Mouse (Mus musculus): ENCODE measurements around the gene Lrrc29.

DNA sequence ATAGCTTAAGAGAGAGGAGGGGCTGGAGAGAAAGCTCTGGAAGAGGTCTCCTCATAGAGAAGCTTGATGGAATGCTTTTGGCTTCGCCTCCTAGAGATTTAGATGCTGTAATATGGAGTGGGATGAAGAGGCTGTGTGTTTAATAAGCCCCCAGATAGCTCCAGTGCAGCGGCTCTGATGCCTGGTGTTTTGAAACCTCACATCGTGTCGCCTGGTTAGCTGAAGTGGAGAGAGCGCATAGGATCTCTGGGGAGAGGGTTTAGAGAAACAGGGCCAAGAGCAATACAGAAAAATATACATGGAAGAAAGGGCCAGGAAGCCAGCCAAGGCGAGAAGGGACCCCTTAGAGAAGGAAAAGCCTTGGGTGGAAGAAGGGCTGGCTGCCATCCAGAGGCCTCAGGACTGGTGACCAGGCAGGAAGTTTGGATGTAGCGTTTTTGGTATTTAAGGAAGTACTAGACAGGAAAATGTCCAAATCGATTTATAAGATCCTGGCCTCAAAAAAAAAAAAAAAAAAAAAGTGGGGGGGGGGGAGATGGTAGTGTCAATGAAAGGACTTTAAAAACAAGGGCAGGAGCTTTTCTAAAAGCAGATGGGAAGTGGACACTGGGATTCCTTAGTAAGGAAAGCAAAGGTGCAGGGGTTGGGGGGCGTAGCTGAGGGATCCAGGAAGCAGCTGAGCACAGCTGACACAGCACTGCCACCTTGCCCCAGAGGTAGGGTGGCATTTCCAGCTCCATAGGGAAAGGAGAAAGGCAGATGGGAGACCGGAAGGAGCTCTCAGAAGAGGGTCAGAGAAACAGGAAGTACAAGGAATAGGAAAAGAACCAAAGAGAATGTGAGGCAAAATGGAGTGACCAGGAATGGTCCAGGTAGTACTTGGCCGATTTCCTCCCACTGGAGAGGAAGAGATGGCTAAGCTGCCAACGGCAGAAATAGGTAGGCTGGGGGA is 35.9 kb upstream of the Lrrc29 start:
- TF ChIP-seq CTCF (conservative IDR thresholded peaks at IDR 0.05; ENCODE audit: low read length) (no peak), NANOG (IDR thresholded peaks at IDR 0.05; ENCODE audit: borderline replicate concordance, low read length) (no peak)

Data from E14TG2a.4 (cell line).